Mouse (Mus musculus) heart, adult 9 months (tissue): Measurements from ENCODE around the gene Klhl13.
A peak's percentile ranks its signal among the peaks of the same experiment; 100 is the strongest.

Experiments used
- DNase-seq, 2 experiments: peaks; one replicate each; pipeline ENCODE4 v3.0.0; 2022; ENCODE audit warnings: low spot score in 2 of 2

Gene Klhl13

GRCm38 (mm10) chrX:23364514-23365381, at the start of gene Klhl13:
Gene Klhl13 (minus strand): TSS chrX:23365082.
- DNase-seq = peak; percentile 70 to 75

- peak in 1 of 2 experiments; percentile 0 for DNase-seq
Observed at GRCm38 (mm10) chrX:23409296-23410149, 44.6 kb upstream of the Klhl13 start.

- no peak for DNase-seq
Observed at GRCm38 (mm10) chrX:23388716-23389115, 23.8 kb upstream of the Klhl13 start.

- DNase-seq = no peak
Observed at GRCm38 (mm10) chrX:23363441-23363840, 1.4 kb downstream of the Klhl13 start.

- DNase-seq = no peak
Observed at GRCm38 (mm10) chrX:23360446-23360845, 4.4 kb downstream of the Klhl13 start.

- no peak for DNase-seq
Observed at GRCm38 (mm10) chrX:23350083-23350482, 14.8 kb downstream of the Klhl13 start.

GRCm38 (mm10) chrX:23328116-23328515, 36.8 kb downstream of the Klhl13 start:
- no peak for DNase-seq

GRCm38 (mm10) chrX:23318857-23319256, 46.0 kb downstream of the Klhl13 start:
- no peak for DNase-seq

GRCm38 (mm10) chrX:23295952-23296598, 68.8 kb downstream of the Klhl13 start:
- DNase-seq = peak in 1 of 2 experiments; percentile 0

GRCm38 (mm10) chrX:23285442-23285817, 79.5 kb downstream of the Klhl13 start:
- DNase-seq = no peak

- DNase-seq = no peak
Observed at GRCm38 (mm10) chrX:23284530-23285441, 80.1 kb downstream of the Klhl13 start.

GRCm38 (mm10) chrX:23267601-23268000, 97.3 kb downstream of the Klhl13 start:
- no peak for DNase-seq

- no peak for DNase-seq
Observed at GRCm38 (mm10) chrX:23248752-23249151, 116.1 kb downstream of the Klhl13 start.
